Mouse (Mus musculus): ENCODE measurements around the gene Il12rb1. TPM values are rescaled to one million over a fixed set of nuclear protein-coding genes. Genes with fewer than 3 reads are reported as not detected.

Gene Il12rb1
- polyA plus RNA-seq (2015; fragmentation: Nextera tagmentation; extraction: Ambion mirVana): 0.13 and 0.35 TPM in 2 replicates

DNA sequence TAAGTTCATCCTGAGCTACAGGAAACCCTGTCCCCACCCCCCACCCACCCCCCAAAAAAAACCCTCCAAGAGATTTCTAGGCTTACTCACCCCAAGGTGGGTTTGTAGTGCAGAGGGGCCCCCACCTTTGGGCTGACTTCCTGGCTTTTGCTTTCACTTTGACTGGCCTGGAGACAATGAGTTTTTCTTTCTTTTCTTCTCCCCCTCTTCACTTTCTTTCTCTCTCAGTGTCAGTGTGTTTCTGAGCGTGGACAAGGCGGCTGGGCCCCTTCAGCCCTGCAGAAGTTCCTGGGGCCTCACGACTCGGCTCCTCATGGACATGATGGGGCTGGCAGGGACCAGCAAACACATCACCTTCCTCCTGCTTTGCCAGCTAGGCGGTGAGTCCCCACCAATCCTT lies at the start of gene Il12rb1:
Gene Il12rb1 (plus strand): TSS at position 211 of the 400 bp plus-strand sequence.
- Histone ChIP-seq H3K9ac (no peak within 1 kb of the TSS), H3K4me2 (no peak within 1 kb of the TSS), H3K4me3 (no peak within 1 kb of the TSS), H3K27ac (no peak within 1 kb of the TSS), H3K9me3 (no peaks in the 10 kb centered on the region), H3K36me3 (no peaks in the 10 kb centered on the region), H3K27me3 (peaks cover 28% of the 10 kb centered on the region), H3K4me1 (peaks cover 15% of the 10 kb centered on the region)
- WGBS: 68% methylated on average over 5 of the region's 5 CpGs
- no peak for ATAC-seq (ENCODE audit: insufficient number of reproducible peaks, low FRiP score, low TSS enrichment, low read depth)

DNA sequence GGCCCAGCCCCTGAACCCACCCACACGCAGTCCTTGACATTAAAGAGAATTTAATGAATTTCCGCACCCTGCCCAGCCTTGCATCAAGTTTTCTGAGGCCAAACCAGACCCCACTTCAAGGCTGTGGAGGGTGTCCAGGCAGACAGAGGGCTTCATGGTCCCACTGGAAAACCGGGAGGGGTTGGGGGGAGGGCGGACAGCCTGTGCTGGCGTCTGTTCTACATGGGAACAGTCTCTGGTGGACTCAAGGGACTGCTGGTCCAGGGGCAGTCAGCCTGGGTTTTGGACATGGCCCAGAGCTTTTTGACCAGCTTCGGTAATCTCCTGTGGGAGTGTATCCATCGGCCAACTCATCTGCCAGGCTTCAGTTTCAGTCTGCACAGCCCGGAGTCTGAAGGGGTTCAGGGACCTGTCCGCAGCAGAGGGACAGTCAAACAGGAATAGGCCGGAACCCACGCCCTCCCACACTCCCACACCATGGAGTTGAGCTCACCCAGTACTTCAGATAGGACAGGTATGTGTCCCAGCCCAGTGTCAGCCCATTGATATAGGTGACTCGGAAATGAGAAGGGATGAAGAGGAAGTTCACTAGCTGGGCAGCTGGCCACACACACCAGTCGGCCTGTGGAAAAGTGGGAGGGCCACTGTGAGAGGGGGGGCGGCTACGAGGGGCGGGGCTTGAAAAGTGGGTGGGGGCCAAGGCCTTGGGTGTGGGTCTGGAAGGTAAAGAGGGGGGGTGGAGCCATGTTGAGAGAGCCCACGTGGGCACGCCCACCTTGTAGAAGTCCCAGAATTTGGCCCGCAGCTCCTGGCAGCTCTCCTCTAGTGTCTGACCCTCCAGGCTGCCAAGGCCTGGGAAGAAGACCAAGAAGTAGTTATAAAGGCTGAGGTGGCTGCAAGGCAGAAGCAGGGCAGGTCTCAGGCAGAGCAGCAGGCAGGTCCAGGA lies 49.4 kb upstream of the Il12rb1 start:
- 64% methylated on average over 19 of the region's 19 CpGs for WGBS
- no peaks in the 10 kb centered on the region for H3K9me3 ChIP-seq
- H3K4me3 ChIP-seq: no peak overlapping the region
- H3K27ac ChIP-seq: peak overlapping the region; percentile 58; the same call in 1 of the 2 replicates
- peaks cover 27% of the 10 kb centered on the region for H3K36me3 ChIP-seq
- H3K4me1 ChIP-seq: peaks cover 45% of the 10 kb centered on the region
- H3K9ac ChIP-seq: no peak overlapping the region
- ATAC-seq (ENCODE audit: insufficient number of reproducible peaks, low FRiP score, low TSS enrichment, low read depth): no peak
- no peak overlapping the region for H3K4me2 ChIP-seq
- no peaks in the 10 kb centered on the region for H3K27me3 ChIP-seq

DNA sequence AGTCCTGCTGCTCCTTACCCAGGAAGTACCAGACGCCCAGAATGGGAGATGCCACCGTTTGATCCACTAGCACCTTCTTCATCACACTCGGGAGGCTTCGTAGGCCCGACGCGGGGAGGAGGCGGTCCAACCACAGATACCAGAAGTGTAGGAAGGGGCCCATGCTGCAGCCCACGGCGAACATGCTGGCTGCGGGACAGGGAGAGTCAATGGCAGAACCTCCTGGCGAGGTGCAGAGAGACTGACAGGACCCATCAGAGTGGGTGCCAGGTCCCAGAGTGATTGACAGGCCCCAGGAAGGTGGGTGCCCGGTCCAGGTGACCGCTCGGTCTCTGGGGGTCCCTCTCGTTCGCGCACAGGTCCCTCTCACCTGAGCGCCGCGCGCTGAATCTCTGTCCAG lies 47.9 kb upstream of the Il12rb1 start:
- Histone ChIP-seq H3K4me2 (peak overlapping the region; percentile 96), H3K4me3 (peak overlapping the region; percentile 71), H3K27me3 (no peaks in the 10 kb centered on the region), H3K4me1 (peaks cover 43% of the 10 kb centered on the region), H3K9me3 (no peaks in the 10 kb centered on the region), H3K9ac (peak overlapping the region; percentile 70), H3K36me3 (peaks cover 27% of the 10 kb centered on the region), H3K27ac (peak overlapping the region; percentile 84)
- under 1% methylated on average over 22 of the region's 22 CpGs for WGBS
- no peak; the same call in 1 of the 2 replicates for ATAC-seq (ENCODE audit: insufficient number of reproducible peaks, low FRiP score, low TSS enrichment, low read depth)

DNA sequence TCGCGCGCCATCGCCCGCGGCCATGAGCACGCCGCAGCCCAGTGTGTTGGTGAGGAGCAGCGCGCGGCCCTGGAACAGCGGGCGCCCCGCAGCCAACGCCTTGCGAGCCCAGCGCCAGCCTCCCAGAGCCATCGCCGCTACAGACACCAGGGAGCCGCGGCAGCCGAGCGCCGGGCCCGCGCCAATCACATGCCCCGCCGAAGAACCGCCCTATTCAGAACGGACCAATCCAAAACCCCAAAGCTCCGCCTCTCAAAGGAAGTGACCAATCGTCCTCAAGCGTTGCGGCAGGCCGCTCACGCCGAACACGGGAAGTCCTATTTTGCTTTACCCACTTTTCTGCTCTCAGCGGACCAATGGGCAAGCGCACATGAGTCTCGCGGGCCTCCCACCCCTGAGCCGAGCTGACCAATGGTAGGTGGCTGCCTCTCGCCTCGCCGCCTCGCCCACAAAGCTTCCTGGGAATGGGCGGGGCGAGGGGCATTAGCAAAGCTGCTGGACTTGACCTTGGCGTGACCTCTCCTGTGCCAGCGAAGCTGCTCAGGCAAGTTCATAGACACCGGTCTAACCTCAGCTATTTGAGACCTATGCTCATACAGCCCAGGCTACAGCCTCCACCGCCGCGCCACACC lies 47.4 kb upstream of the Il12rb1 start, which contains the start of gene Mpv17l2:
Gene Mpv17l2 (minus strand): TSS at position 172 of the 632 bp plus-strand sequence.
- Histone ChIP-seq H3K4me1 (peaks cover 42% of the 10 kb centered on the region), H3K4me3 (peak within 1 kb of the TSS; percentile 71), H3K9me3 (no peaks in the 10 kb centered on the region), H3K4me2 (peak within 1 kb of the TSS; percentile 96), H3K27ac (peak within 1 kb of the TSS; percentile 84), H3K9ac (peak within 1 kb of the TSS; percentile 70), H3K27me3 (no peaks in the 10 kb centered on the region), H3K36me3 (peaks cover 24% of the 10 kb centered on the region)
- ATAC-seq (ENCODE audit: insufficient number of reproducible peaks, low FRiP score, low TSS enrichment, low read depth): peak; percentile 93
- WGBS: 1% methylated on average over 53 of the region's 55 CpGs

DNA sequence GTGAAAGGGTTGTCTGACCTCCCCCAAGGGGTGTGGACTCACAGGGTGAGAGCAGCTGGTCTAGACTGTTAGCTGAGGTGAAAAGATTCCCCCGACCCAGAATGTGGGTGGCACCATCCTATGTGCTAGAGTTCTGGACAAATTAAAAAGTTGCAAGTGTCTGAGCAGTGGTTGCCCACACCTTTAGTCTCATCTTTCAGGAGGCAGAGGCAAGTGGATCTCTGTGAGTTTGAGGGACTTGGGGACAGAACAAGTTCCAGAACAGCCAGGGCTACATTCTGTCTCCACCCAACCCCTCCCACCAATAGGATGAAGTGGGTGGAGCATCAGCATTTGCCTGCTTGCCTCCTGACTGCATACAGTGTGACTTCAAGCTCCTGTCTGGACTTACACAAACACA lies 46.1 kb upstream of the Il12rb1 start:
- no peak for ATAC-seq (ENCODE audit: insufficient number of reproducible peaks, low FRiP score, low TSS enrichment, low read depth)
- H3K9ac ChIP-seq: no peak overlapping the region
- WGBS: 74% methylated on average over 1 of the region's 1 CpGs
- H3K4me1 ChIP-seq: peaks cover 47% of the 10 kb centered on the region
- H3K4me3 ChIP-seq: no peak overlapping the region
- H3K9me3 ChIP-seq: no peaks in the 10 kb centered on the region
- peaks cover 12% of the 10 kb centered on the region for H3K36me3 ChIP-seq
- H3K27ac ChIP-seq: no peak overlapping the region
- no peaks in the 10 kb centered on the region for H3K27me3 ChIP-seq
- no peak overlapping the region for H3K4me2 ChIP-seq

DNA sequence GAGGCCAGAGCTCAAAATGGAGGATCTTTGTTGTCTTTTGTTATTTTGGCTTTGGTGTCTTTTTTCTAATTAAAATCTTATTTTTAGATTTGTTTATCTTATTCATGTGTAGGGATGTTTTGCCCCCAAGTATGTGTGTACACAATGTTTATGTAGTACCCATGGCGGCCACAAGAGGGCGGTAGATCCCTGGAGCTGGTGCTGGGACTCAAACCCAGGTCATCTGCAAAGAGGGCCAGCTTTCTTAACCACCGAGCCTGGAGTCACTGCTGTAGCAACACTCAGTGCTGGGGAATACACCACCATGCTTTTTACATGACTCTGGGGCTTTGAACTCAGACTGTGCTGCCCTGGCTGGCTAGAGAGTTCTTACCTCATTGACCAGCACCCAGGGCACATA lies 44.9 kb upstream of the Il12rb1 start:
- H3K9ac ChIP-seq: no peak overlapping the region
- H3K9me3 ChIP-seq: no peaks in the 10 kb centered on the region
- no peaks in the 10 kb centered on the region for H3K27me3 ChIP-seq
- no peak overlapping the region for H3K4me2 ChIP-seq
- H3K4me1 ChIP-seq: peaks cover 50% of the 10 kb centered on the region
- WGBS: 3% methylated on average over 3 of the region's 3 CpGs
- H3K27ac ChIP-seq: 0 out of 2 replicates have a peak overlapping the region, but pooled peaks have one; percentile 27
- H3K4me3 ChIP-seq: no peak overlapping the region
- no peak for ATAC-seq (ENCODE audit: insufficient number of reproducible peaks, low FRiP score, low TSS enrichment, low read depth)
- H3K36me3 ChIP-seq: peaks cover 7% of the 10 kb centered on the region

DNA sequence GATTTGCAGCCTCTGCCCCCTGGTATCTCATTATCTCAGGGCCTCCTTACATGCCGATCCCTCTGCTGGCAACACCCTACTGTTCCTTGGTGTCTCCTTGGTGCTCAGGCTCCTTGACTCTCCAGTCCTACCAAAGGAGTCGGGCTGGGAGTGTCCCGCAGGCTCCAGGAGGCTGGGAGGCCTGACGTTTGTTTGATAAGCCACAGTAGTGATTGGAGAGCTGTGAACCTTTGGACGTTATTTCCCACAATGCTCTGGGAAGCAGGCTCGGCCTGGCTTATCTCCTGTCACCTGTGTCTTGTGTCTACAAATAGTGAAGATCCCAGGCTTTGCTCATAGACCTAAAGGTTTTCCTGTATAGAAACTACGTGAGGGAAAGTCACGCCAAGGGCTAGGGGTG lies 44.2 kb upstream of the Il12rb1 start:
- H3K4me1 ChIP-seq: peaks cover 44% of the 10 kb centered on the region
- H3K27ac ChIP-seq: no peak overlapping the region
- 80% methylated on average over 8 of the region's 8 CpGs for WGBS
- no peaks in the 10 kb centered on the region for H3K9me3 ChIP-seq
- H3K4me2 ChIP-seq: no peak overlapping the region
- H3K9ac ChIP-seq: no peak overlapping the region
- peaks cover 14% of the 10 kb centered on the region for H3K36me3 ChIP-seq
- no peak overlapping the region for H3K4me3 ChIP-seq
- H3K27me3 ChIP-seq: no peaks in the 10 kb centered on the region
- ATAC-seq (ENCODE audit: insufficient number of reproducible peaks, low FRiP score, low TSS enrichment, low read depth): no peak

DNA sequence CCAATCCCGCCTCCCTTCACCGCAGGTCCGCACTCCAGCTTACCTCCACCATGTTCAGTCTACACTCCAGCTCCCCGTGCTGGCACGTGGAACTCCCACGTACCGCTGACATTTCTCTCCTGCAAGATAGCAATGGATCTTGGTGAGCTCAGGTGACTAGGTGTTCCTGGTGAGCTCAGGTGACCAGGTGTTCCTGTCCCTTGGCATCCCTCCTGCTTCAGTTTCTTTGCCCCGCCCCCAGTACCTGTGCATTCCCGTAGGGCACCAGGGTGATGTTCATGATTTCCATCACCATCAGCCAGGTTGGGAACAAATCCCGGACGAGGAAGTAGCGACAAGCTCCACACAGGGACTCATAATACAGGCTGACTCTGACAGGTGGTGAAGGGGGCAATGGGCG lies 43.6 kb upstream of the Il12rb1 start:
- no peak overlapping the region for H3K4me2 ChIP-seq
- no peak overlapping the region for H3K4me3 ChIP-seq
- H3K27ac ChIP-seq: no peak overlapping the region
- WGBS: 89% methylated on average over 13 of the region's 13 CpGs
- H3K4me1 ChIP-seq: peaks cover 41% of the 10 kb centered on the region
- no peak for ATAC-seq (ENCODE audit: insufficient number of reproducible peaks, low FRiP score, low TSS enrichment, low read depth)
- H3K9me3 ChIP-seq: no peaks in the 10 kb centered on the region
- H3K36me3 ChIP-seq: peaks cover 19% of the 10 kb centered on the region
- H3K9ac ChIP-seq: no peak overlapping the region
- no peaks in the 10 kb centered on the region for H3K27me3 ChIP-seq

DNA sequence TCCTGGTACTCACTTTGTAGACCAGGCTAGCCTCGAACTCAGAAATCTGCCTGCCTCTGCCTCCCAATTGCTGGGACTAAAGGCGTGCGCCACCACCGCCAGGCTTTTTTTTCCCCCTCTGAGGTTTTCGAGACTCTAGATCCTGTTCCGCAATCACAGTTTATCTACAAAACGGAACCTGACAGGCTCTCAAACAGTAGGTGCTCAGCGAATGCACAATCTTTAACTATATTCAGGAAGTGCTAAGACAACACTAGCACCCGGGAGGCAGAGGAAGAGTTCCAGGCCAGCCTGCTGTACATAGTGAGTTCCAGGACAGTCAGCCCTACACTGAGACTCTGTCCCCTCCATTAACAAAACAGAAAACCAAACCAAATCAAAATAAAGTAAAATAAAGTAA lies 42.9 kb upstream of the Il12rb1 start:
- H3K4me3 ChIP-seq: peak overlapping the region; percentile 44
- no peak for ATAC-seq (ENCODE audit: insufficient number of reproducible peaks, low FRiP score, low TSS enrichment, low read depth)
- no peaks in the 10 kb centered on the region for H3K27me3 ChIP-seq
- peaks cover 36% of the 10 kb centered on the region for H3K4me1 ChIP-seq
- peak overlapping the region; percentile 39 for H3K9ac ChIP-seq
- H3K27ac ChIP-seq: no peak overlapping the region
- H3K36me3 ChIP-seq: peaks cover 25% of the 10 kb centered on the region
- peak overlapping the region; percentile 88 for H3K4me2 ChIP-seq
- WGBS: 82% methylated on average over 9 of the region's 9 CpGs
- no peaks in the 10 kb centered on the region for H3K9me3 ChIP-seq

DNA sequence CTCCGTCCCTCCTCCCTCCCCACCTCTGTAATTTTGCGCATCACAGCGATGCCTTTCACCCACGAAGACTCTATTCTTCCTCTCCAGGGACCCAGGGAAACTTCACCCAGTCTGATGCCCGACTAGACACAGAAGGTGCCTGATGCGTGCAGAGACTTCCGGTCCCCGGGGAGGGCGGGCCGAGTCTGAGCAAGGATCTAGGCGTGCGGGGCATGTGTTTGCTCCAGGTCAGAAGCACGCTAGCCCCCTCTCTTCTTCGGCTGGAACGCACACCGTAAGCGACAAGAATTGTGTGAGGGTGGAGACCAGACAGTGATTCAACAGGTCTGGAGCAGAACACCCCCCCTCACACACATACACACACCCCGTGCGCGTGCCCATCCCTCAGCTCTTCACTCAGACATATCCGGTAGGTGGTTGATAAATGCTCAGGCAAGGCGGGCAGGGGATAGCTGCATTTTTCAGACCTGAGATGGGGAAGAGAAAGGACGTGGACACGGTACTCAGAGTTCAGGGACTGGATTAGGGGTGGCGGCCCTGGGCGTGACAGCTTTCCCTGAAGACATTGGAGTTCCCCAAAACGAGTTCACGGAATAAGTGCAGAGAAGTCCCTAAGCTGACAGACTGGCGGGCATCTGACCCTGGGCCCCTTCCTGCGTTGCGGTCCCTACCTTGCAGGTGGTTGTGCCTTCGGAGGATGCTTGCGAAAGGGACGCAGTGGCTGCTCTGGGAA lies 42.2 kb upstream of the Il12rb1 start:
- Histone ChIP-seq H3K9me3 (no peaks in the 10 kb centered on the region), H3K4me2 (peak overlapping the region; percentile 88), H3K4me1 (peaks cover 32% of the 10 kb centered on the region), H3K4me3 (peak overlapping the region; percentile 44), H3K27me3 (no peaks in the 10 kb centered on the region), H3K9ac (peak overlapping the region; percentile 39), H3K36me3 (peaks cover 32% of the 10 kb centered on the region), H3K27ac (peak overlapping the region; percentile 34; the same call in 1 of the 2 replicates)
- ATAC-seq (ENCODE audit: insufficient number of reproducible peaks, low FRiP score, low TSS enrichment, low read depth): no peak
- WGBS: 2% methylated on average over 34 of the region's 34 CpGs

DNA sequence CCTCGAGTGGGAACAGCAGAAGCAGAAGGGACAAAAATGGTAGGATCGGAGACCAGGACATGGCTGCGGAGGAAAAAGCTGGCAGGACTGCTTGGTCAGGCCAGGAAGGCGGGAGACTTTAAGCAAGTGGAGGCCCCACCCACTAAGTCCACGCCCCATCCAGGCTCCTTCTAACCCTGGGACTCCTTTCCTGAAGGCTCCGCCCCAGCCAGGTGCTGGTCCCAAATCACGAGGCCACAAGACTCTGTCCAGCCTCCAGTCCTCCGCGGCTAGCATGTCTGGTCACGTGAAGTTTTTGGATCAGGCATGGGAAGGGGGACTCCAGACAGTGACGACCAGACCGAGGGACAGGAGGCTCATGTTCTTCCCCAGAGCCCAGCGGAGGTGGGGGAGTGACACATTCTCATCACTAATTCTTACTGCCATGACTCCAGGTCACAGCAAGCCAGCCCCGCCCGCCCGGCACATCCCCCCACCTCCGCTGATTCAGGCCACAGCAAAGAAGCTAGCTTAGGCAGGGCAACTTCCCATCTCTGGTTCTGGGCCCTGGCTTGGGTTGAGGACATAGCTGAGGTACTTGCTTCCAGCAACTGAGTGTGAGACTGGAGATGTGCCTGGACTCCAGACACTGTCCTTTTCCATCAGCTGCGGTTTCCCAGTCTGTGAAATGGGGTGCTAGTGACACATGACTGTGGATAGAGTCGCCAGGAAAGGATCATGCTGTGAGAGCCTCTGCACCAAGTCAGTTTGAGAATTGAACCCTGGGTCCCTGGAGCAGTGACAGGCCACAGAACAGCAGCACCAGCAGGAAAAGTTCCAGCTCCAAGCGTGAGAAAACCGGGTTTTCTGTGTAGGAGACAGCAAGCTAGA lies 41.4 kb upstream of the Il12rb1 start:
- Histone ChIP-seq H3K36me3 (peaks cover 40% of the 10 kb centered on the region), H3K27ac (peak overlapping the region; percentile 34; the same call in 1 of the 2 replicates)
- 8% methylated on average over 21 of the region's 21 CpGs for WGBS

More for the DNA sequence above, 41.4 kb upstream of the Il12rb1 start:
- Histone ChIP-seq H3K4me1 (peaks cover 28% of the 10 kb centered on the region), H3K9me3 (no peaks in the 10 kb centered on the region), H3K9ac (peak overlapping the region; percentile 39), H3K27me3 (no peaks in the 10 kb centered on the region), H3K4me2 (peak overlapping the region; percentile 88), H3K4me3 (peak overlapping the region; percentile 44)
- ATAC-seq (ENCODE audit: insufficient number of reproducible peaks, low FRiP score, low TSS enrichment, low read depth): peak; percentile 17; the same call in 1 of the 2 replicates
